Mouse (Mus musculus): Measurements from ENCODE around the gene Smarca2.

DNA sequence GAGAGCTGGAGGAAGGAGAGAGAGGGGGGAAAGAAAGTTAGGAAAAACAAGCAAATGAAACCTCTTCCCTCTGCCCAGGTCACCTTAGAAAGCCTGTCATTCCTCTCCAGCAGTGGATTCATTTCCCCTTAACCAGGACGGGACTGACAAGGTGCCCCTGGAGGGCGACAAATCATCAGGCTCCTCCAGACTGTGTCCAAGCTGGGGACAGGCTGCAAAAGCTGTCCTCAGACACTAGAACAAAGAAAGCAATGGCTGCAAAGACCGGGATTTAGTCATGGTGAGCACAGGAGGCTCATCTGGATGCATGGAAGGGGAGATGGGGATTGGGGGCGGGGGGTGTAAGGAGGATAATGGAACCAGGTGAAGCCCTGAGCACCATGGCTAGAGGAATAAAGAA lies 209.8 kb downstream of the Smarca2 start:
- TF ChIP-seq CTCF (conservative IDR thresholded peaks at IDR 0.05; ENCODE audit: low read length) = no peak
- TF ChIP-seq POU5F1 (IDR thresholded peaks at IDR 0.05; ENCODE audit: borderline replicate concordance, low read length) = no peak
- TF ChIP-seq NANOG (IDR thresholded peaks at IDR 0.05; ENCODE audit: borderline replicate concordance, low read length) = no peak

All from E14TG2a.4 (cell line).